Mouse (Mus musculus): ENCODE measurements around the gene Ubxn10. TPM values are rescaled to one million over a fixed set of nuclear protein-coding genes. Genes with fewer than 3 reads are reported as not detected.
A peak's percentile ranks its signal among the peaks of the same experiment; 100 is the strongest.

Gene Ubxn10
- polyA plus RNA-seq, 1 experiment from 2014 or later, result 2.3 TPM

- Histone ChIP-seq H3K9ac (replicated peaks; ENCODE audit: low read length) (no peak overlapping the region), H3K4me2 (replicated peaks; ENCODE audit: low read depth, low read length) (no peak overlapping the region), H3K4me1 (ENCODE audit: insufficient read depth, low read length) (peaks cover 8% of the 10 kb centered on the region), H3K9me3 (ENCODE audit: low read length) (no peaks in the 10 kb centered on the region), H3K36me3 (ENCODE audit: insufficient read depth, low read length) (no peaks in the 10 kb centered on the region), H3K27me3 (ENCODE audit: insufficient read depth, low read length) (no peaks in the 10 kb centered on the region), H3K4me3 (ENCODE audit: low read length) (no peak overlapping the region), H3K27ac (ENCODE audit: low read length) (no peak overlapping the region)
- WGBS, result 92% methylated on average over 8 of the region's 8 CpGs
- ATAC-seq (ENCODE audit: low FRiP score, low TSS enrichment), result no peak
Measured at GRCm38 (mm10) chr4:138706620-138707019, 30.3 kb downstream of the Ubxn10 start.

GRCm38 (mm10) chr4:138704169-138704568 lies 32.8 kb downstream of the Ubxn10 start:
- H3K4me1 ChIP-seq (ENCODE audit: insufficient read depth, low read length), result peaks cover 2% of the 10 kb centered on the region; the same call in 1 of the 2 replicates
- no peak overlapping the region for H3K4me3 ChIP-seq (ENCODE audit: low read length)
- H3K9me3 ChIP-seq (ENCODE audit: low read length), result no peaks in the 10 kb centered on the region
- no peak for ATAC-seq (ENCODE audit: low FRiP score, low TSS enrichment)
- H3K27me3 ChIP-seq (ENCODE audit: insufficient read depth, low read length), result no peaks in the 10 kb centered on the region
- no peak overlapping the region for H3K27ac ChIP-seq (ENCODE audit: low read length)
- no peak overlapping the region for H3K9ac ChIP-seq (replicated peaks; ENCODE audit: low read length)
- WGBS, result 90% methylated on average over 4 of the region's 4 CpGs
- H3K4me2 ChIP-seq (replicated peaks; ENCODE audit: low read depth, low read length), result no peak overlapping the region
- H3K36me3 ChIP-seq (ENCODE audit: insufficient read depth, low read length), result no peaks in the 10 kb centered on the region

- WGBS, result 64% methylated on average over 7 of the region's 7 CpGs
Measured at GRCm38 (mm10) chr4:138703591-138703990, 33.4 kb downstream of the Ubxn10 start.

GRCm38 (mm10) chr4:138702528-138702927 lies 34.4 kb downstream of the Ubxn10 start:
- Histone ChIP-seq H3K27me3 (ENCODE audit: insufficient read depth, low read length) (no peaks in the 10 kb centered on the region), H3K4me2 (replicated peaks; ENCODE audit: low read depth, low read length) (no peak overlapping the region), H3K4me1 (ENCODE audit: insufficient read depth, low read length) (no peaks in the 10 kb centered on the region), H3K9ac (replicated peaks; ENCODE audit: low read length) (no peak overlapping the region), H3K4me3 (ENCODE audit: low read length) (no peak overlapping the region), H3K9me3 (ENCODE audit: low read length) (no peaks in the 10 kb centered on the region), H3K27ac (ENCODE audit: low read length) (no peak overlapping the region), H3K36me3 (ENCODE audit: insufficient read depth, low read length) (no peaks in the 10 kb centered on the region)
- ATAC-seq (ENCODE audit: low FRiP score, low TSS enrichment), result no peak
- 80% methylated on average over 8 of the region's 8 CpGs for WGBS

More at GRCm38 (mm10) chr4:138703591-138703990, 33.4 kb downstream of the Ubxn10 start:
- H3K27ac ChIP-seq (ENCODE audit: low read length), result no peak overlapping the region
- H3K4me3 ChIP-seq (ENCODE audit: low read length), result no peak overlapping the region
- no peaks in the 10 kb centered on the region for H3K4me1 ChIP-seq (ENCODE audit: insufficient read depth, low read length)
- H3K27me3 ChIP-seq (ENCODE audit: insufficient read depth, low read length), result no peaks in the 10 kb centered on the region
- H3K4me2 ChIP-seq (replicated peaks; ENCODE audit: low read depth, low read length), result no peak overlapping the region
- H3K9me3 ChIP-seq (ENCODE audit: low read length), result no peaks in the 10 kb centered on the region
- no peak overlapping the region for H3K9ac ChIP-seq (replicated peaks; ENCODE audit: low read length)
- no peak for ATAC-seq (ENCODE audit: low FRiP score, low TSS enrichment)
- H3K36me3 ChIP-seq (ENCODE audit: insufficient read depth, low read length), result no peaks in the 10 kb centered on the region

- H3K9me3 ChIP-seq (ENCODE audit: low read length), result no peaks in the 10 kb centered on the region
- H3K9ac ChIP-seq (replicated peaks; ENCODE audit: low read length), result no peak overlapping the region
- no peaks in the 10 kb centered on the region for H3K27me3 ChIP-seq (ENCODE audit: insufficient read depth, low read length)
- WGBS, result 66% methylated on average over 2 of the region's 2 CpGs
- H3K4me2 ChIP-seq (replicated peaks; ENCODE audit: low read depth, low read length), result no peak overlapping the region
- H3K4me1 ChIP-seq (ENCODE audit: insufficient read depth, low read length), result no peaks in the 10 kb centered on the region
- H3K27ac ChIP-seq (ENCODE audit: low read length), result no peak overlapping the region
- ATAC-seq (ENCODE audit: low FRiP score, low TSS enrichment), result no peak
- no peak overlapping the region for H3K4me3 ChIP-seq (ENCODE audit: low read length)
- no peaks in the 10 kb centered on the region for H3K36me3 ChIP-seq (ENCODE audit: insufficient read depth, low read length)
Measured at GRCm38 (mm10) chr4:138702031-138702430, 34.9 kb downstream of the Ubxn10 start.

GRCm38 (mm10) chr4:138701111-138701510 lies 35.9 kb downstream of the Ubxn10 start:
- WGBS, result 74% methylated on average over 8 of the region's 8 CpGs
- Histone ChIP-seq H3K9me3 (ENCODE audit: low read length) (no peaks in the 10 kb centered on the region), H3K36me3 (ENCODE audit: insufficient read depth, low read length) (no peaks in the 10 kb centered on the region), H3K4me3 (ENCODE audit: low read length) (no peak overlapping the region), H3K27ac (ENCODE audit: low read length) (no peak overlapping the region), H3K9ac (replicated peaks; ENCODE audit: low read length) (no peak overlapping the region), H3K27me3 (ENCODE audit: insufficient read depth, low read length) (no peaks in the 10 kb centered on the region), H3K4me2 (replicated peaks; ENCODE audit: low read depth, low read length) (no peak overlapping the region), H3K4me1 (ENCODE audit: insufficient read depth, low read length) (no peaks in the 10 kb centered on the region; the same call in 1 of the 2 replicates)
- no peak for ATAC-seq (ENCODE audit: low FRiP score, low TSS enrichment)

- Histone ChIP-seq H3K4me3 (ENCODE audit: low read length) (no peak overlapping the region), H3K9ac (replicated peaks; ENCODE audit: low read length) (no peak overlapping the region), H3K27ac (ENCODE audit: low read length) (no peak overlapping the region), H3K36me3 (ENCODE audit: insufficient read depth, low read length) (no peaks in the 10 kb centered on the region), H3K27me3 (ENCODE audit: insufficient read depth, low read length) (no peaks in the 10 kb centered on the region), H3K9me3 (ENCODE audit: low read length) (no peaks in the 10 kb centered on the region), H3K4me2 (replicated peaks; ENCODE audit: low read depth, low read length) (no peak overlapping the region), H3K4me1 (ENCODE audit: insufficient read depth, low read length) (no peaks in the 10 kb centered on the region; the same call in 1 of the 2 replicates)
- ATAC-seq (ENCODE audit: low FRiP score, low TSS enrichment), result peak; percentile 73
- WGBS, result 30% methylated on average over 15 of the region's 15 CpGs
Measured at GRCm38 (mm10) chr4:138700184-138700982, 36.6 kb downstream of the Ubxn10 start.

- Histone ChIP-seq H3K27ac (ENCODE audit: low read length) (0 out of 2 replicates have a peak overlapping the region, but pooled peaks have one; percentile 43), H3K4me3 (ENCODE audit: low read length) (no peak overlapping the region), H3K4me1 (ENCODE audit: insufficient read depth, low read length) (no peaks in the 10 kb centered on the region; the same call in 1 of the 2 replicates), H3K9ac (replicated peaks; ENCODE audit: low read length) (no peak overlapping the region), H3K4me2 (replicated peaks; ENCODE audit: low read depth, low read length) (no peak overlapping the region), H3K9me3 (ENCODE audit: low read length) (no peaks in the 10 kb centered on the region), H3K27me3 (ENCODE audit: insufficient read depth, low read length) (0 out of 2 replicates have a peak, but pooled peaks cover under 1% of the 10 kb centered on the region), H3K36me3 (ENCODE audit: insufficient read depth, low read length) (no peaks in the 10 kb centered on the region)
- no peak for ATAC-seq (ENCODE audit: low FRiP score, low TSS enrichment)
- WGBS, result 56% methylated on average over 2 of the region's 2 CpGs
Measured at GRCm38 (mm10) chr4:138698296-138698695, 38.7 kb downstream of the Ubxn10 start.

GRCm38 (mm10) chr4:138697166-138697860 lies 39.7 kb downstream of the Ubxn10 start:
- Histone ChIP-seq H3K36me3 (ENCODE audit: insufficient read depth, low read length) (no peaks in the 10 kb centered on the region), H3K4me1 (ENCODE audit: insufficient read depth, low read length) (no peaks in the 10 kb centered on the region; the same call in 1 of the 2 replicates), H3K9me3 (ENCODE audit: low read length) (no peaks in the 10 kb centered on the region), H3K4me2 (replicated peaks; ENCODE audit: low read depth, low read length) (no peak overlapping the region), H3K4me3 (ENCODE audit: low read length) (no peak overlapping the region), H3K9ac (replicated peaks; ENCODE audit: low read length) (no peak overlapping the region), H3K27ac (ENCODE audit: low read length) (peak overlapping the region; percentile 47; the same call in 1 of the 2 replicates), H3K27me3 (ENCODE audit: insufficient read depth, low read length) (peaks cover 9% of the 10 kb centered on the region; the same call in 1 of the 2 replicates)
- WGBS, result 18% methylated on average over 10 of the region's 10 CpGs
- peak; percentile 85 for ATAC-seq (ENCODE audit: low FRiP score, low TSS enrichment)

All from kidney, embryonic 16.5 days (tissue).